Mouse (Mus musculus) forebrain, embryonic 10.5 days (tissue): ENCODE data around the gene Dennd4a. TPM values are rescaled to one million over a fixed set of nuclear protein-coding genes. Genes with fewer than 3 reads are reported as not detected.

Source experiments
- DNase-seq: peaks from one replicate; pipeline ENCODE4 v3.0.0-alpha.2; 2017; ENCODE audit warnings: low spot score; ENCODE audit errors: extremely low spot score
- H3K27ac ChIP-seq: fragments of 300-500 bp; sonication (generic); 2 replicates; pipeline ENCODE4 v1.5.1; 2016; ENCODE audit warnings: mild to moderate bottlenecking
- H3K27me3 ChIP-seq: fragments of 300-500 bp; sonication (generic); 2 replicates; pipeline ENCODE4 v1.6.1; 2016; ENCODE audit warnings: mild to moderate bottlenecking; ENCODE audit not compliant: poor library complexity, severe bottlenecking
- H3K36me3 ChIP-seq: fragments of 300-500 bp; sonication (generic); replicated peaks from 2 replicates; pipeline ENCODE4 v1.6.1; 2016; ENCODE audit warnings: mild to moderate bottlenecking, moderate library complexity
- H3K4me1 ChIP-seq: fragments of 300-500 bp; sonication (generic); 2 replicates; pipeline ENCODE4 v1.6.1; 2016
- H3K4me3 ChIP-seq: fragments of 300-500 bp; sonication (generic); 2 replicates; pipeline ENCODE4 v1.5.1; 2016; ENCODE audit warnings: mild to moderate bottlenecking, moderate library complexity
- H3K9me3 ChIP-seq: fragments of 300-500 bp; sonication (generic); 2 replicates; pipeline ENCODE4 v1.6.1; 2016; ENCODE audit warnings: mild to moderate bottlenecking, moderate library complexity
- WGBS: fragments of 180-500 bp; shearing (Covaris S2); methylation state at CpG from one replicate; pipeline ENCODE4 v1.1.7; 2016; 5-methylcytosine and 5-hydroxymethylcytosine counted together
- polyA plus RNA-seq: library from polyadenylated mRNA; unstranded; fragments of >200 nt; fragmentation: Nextera tagmentation; extraction: Ambion mirVana; gene quantifications from 2 replicates; pipeline ENCODE4 v1.2.1, GENCODE M21; 2016

Dennd4a gene
- polyA plus RNA-seq, 1 experiment from 2014 or later: 10.2 TPM

GRCm38 (mm10) chr9:64793275-64793590 is 17.9 kb upstream of the Dennd4a start:
- DNase-seq: no peak
- no peak overlapping the region for H3K4me3 ChIP-seq
- H3K9me3 ChIP-seq: no peaks in the 10 kb centered on the region
- H3K27ac ChIP-seq: no peak overlapping the region
- H3K27me3 ChIP-seq: no peaks in the 10 kb centered on the region
- H3K36me3 ChIP-seq: no peaks in the 10 kb centered on the region
- H3K4me1 ChIP-seq: no peaks in the 10 kb centered on the region

GRCm38 (mm10) chr9:64793794-64794193 is 17.3 kb upstream of the Dennd4a start:
- no peaks in the 10 kb centered on the region for H3K27me3 ChIP-seq
- H3K4me1 ChIP-seq: no peaks in the 10 kb centered on the region
- H3K4me3 ChIP-seq: no peak overlapping the region
- no peaks in the 10 kb centered on the region for H3K36me3 ChIP-seq
- WGBS: 79% methylated on average over 3 of the region's 3 CpGs
- H3K27ac ChIP-seq: no peak overlapping the region
- H3K9me3 ChIP-seq: no peaks in the 10 kb centered on the region
- no peak for DNase-seq

GRCm38 (mm10) chr9:64794448-64795420 is 16.4 kb upstream of the Dennd4a start:
- Histone ChIP-seq H3K27me3 (no peaks in the 10 kb centered on the region), H3K27ac (no peak overlapping the region), H3K4me3 (no peak overlapping the region), H3K36me3 (no peaks in the 10 kb centered on the region), H3K4me1 (no peaks in the 10 kb centered on the region), H3K9me3 (no peaks in the 10 kb centered on the region)
- 87% methylated on average over 6 of the region's 6 CpGs for WGBS
- no peak for DNase-seq

- Histone ChIP-seq H3K27ac (no peak overlapping the region), H3K4me3 (no peak overlapping the region), H3K27me3 (no peaks in the 10 kb centered on the region), H3K36me3 (no peaks in the 10 kb centered on the region), H3K4me1 (no peaks in the 10 kb centered on the region), H3K9me3 (peaks cover 5% of the 10 kb centered on the region; the same call in 1 of the 2 replicates)
- DNase-seq: no peak
- WGBS: 73% methylated on average over 3 of the region's 3 CpGs
These were observed 15.1 kb upstream of the Dennd4a start for GRCm38 (mm10) chr9:64795846-64796615.

GRCm38 (mm10) chr9:64797392-64797791 is 13.7 kb upstream of the Dennd4a start:
- H3K27me3 ChIP-seq: no peaks in the 10 kb centered on the region
- DNase-seq: no peak
- WGBS: 95% methylated on average over 4 of the region's 4 CpGs

GRCm38 (mm10) chr9:64798099-64798498 is 13.0 kb upstream of the Dennd4a start:
- no peak for DNase-seq
- no peak overlapping the region for H3K27ac ChIP-seq
- H3K36me3 ChIP-seq: no peaks in the 10 kb centered on the region
- no peaks in the 10 kb centered on the region for H3K4me1 ChIP-seq
- no peaks in the 10 kb centered on the region for H3K27me3 ChIP-seq
- H3K4me3 ChIP-seq: no peak overlapping the region
- H3K9me3 ChIP-seq: peaks cover 5% of the 10 kb centered on the region; the same call in 1 of the 2 replicates

More at GRCm38 (mm10) chr9:64797392-64797791, 13.7 kb upstream of the Dennd4a start:
- Histone ChIP-seq H3K4me3 (no peak overlapping the region), H3K9me3 (peaks cover 5% of the 10 kb centered on the region; the same call in 1 of the 2 replicates), H3K36me3 (no peaks in the 10 kb centered on the region), H3K27ac (no peak overlapping the region), H3K4me1 (no peaks in the 10 kb centered on the region)

- DNase-seq: no peak
- Histone ChIP-seq H3K27ac (no peak overlapping the region), H3K36me3 (no peaks in the 10 kb centered on the region), H3K4me1 (no peaks in the 10 kb centered on the region), H3K9me3 (peaks cover 5% of the 10 kb centered on the region; the same call in 1 of the 2 replicates), H3K27me3 (no peaks in the 10 kb centered on the region), H3K4me3 (no peak overlapping the region)
- WGBS: 84% methylated on average over 1 of the region's 2 CpGs
These were observed 12.3 kb upstream of the Dennd4a start for GRCm38 (mm10) chr9:64798859-64799258.

- no peak for DNase-seq
These were observed 11.6 kb upstream of the Dennd4a start for GRCm38 (mm10) chr9:64799504-64799903.

GRCm38 (mm10) chr9:64802561-64802960 is 8.6 kb upstream of the Dennd4a start:
- Histone ChIP-seq H3K36me3 (no peaks in the 10 kb centered on the region), H3K27me3 (no peaks in the 10 kb centered on the region), H3K4me1 (no peaks in the 10 kb centered on the region), H3K27ac (no peak overlapping the region), H3K9me3 (peaks cover 5% of the 10 kb centered on the region; the same call in 1 of the 2 replicates), H3K4me3 (no peak overlapping the region)
- DNase-seq: no peak
- 89% methylated on average over 5 of the region's 5 CpGs for WGBS

More at GRCm38 (mm10) chr9:64799504-64799903, 11.6 kb upstream of the Dennd4a start:
- Histone ChIP-seq H3K27ac (no peak overlapping the region), H3K4me3 (no peak overlapping the region), H3K27me3 (no peaks in the 10 kb centered on the region), H3K36me3 (no peaks in the 10 kb centered on the region), H3K4me1 (no peaks in the 10 kb centered on the region), H3K9me3 (peaks cover 5% of the 10 kb centered on the region; the same call in 1 of the 2 replicates)
- WGBS: 94% methylated on average over 5 of the region's 5 CpGs

GRCm38 (mm10) chr9:64803373-64804214 is 7.5 kb upstream of the Dennd4a start:
- Histone ChIP-seq H3K4me3 (no peak overlapping the region), H3K9me3 (peaks cover 5% of the 10 kb centered on the region; the same call in 1 of the 2 replicates), H3K27ac (no peak overlapping the region), H3K27me3 (no peaks in the 10 kb centered on the region), H3K36me3 (no peaks in the 10 kb centered on the region), H3K4me1 (no peaks in the 10 kb centered on the region)
- no peak for DNase-seq
- 83% methylated on average over 5 of the region's 5 CpGs for WGBS

GRCm38 (mm10) chr9:64805875-64806274 is 5.3 kb upstream of the Dennd4a start:
- H3K27ac ChIP-seq: no peak overlapping the region
- H3K4me3 ChIP-seq: no peak overlapping the region
- no peaks in the 10 kb centered on the region for H3K9me3 ChIP-seq
- H3K27me3 ChIP-seq: no peaks in the 10 kb centered on the region
- 77% methylated on average over 5 of the region's 5 CpGs for WGBS
- H3K36me3 ChIP-seq: no peaks in the 10 kb centered on the region
- H3K4me1 ChIP-seq: peaks cover 11% of the 10 kb centered on the region
- DNase-seq: no peak

- H3K9me3 ChIP-seq: no peaks in the 10 kb centered on the region
These were observed 4.6 kb upstream of the Dennd4a start for GRCm38 (mm10) chr9:64806335-64807060.

More at GRCm38 (mm10) chr9:64806335-64807060, 4.6 kb upstream of the Dennd4a start:
- Histone ChIP-seq H3K36me3 (no peaks in the 10 kb centered on the region), H3K4me3 (no peak overlapping the region), H3K27me3 (no peaks in the 10 kb centered on the region), H3K27ac (no peak overlapping the region), H3K4me1 (peaks cover 13% of the 10 kb centered on the region)
- no peak for DNase-seq
- WGBS: 84% methylated on average over 6 of the region's 6 CpGs
